ENCODE assay signal across 9 mouse cellular contexts in genomic region chr7:121391984-121392739, GRCm38 (mm10). TPM values are rescaled to one million over a fixed set of nuclear protein-coding genes. Genes with fewer than 3 reads are reported as not detected.
DNase-seq lines count a peak whose midpoint lies in the region; ATAC-seq lines count a peak whose summit lies in the region.
"Had no signal": no experiment of that assay in that cellular context is flagged by ENCODE, and none has a peak within 500 bp of the region (broad histone marks: within the 10 kb centered on the region; RNA-seq: fewer than 3 reads in every experiment).

No protein-coding gene starts in this region.

- no peaks in the 10 kb centered on the region for H3K36me3 ChIP-seq in heart, embryonic 14.5 days (ENCODE audit: control insufficient read depth, insufficient read depth, low read length)
- no peaks in the 10 kb centered on the region for H3K36me3 ChIP-seq in forebrain, embryonic 16.5 days (ENCODE audit: control insufficient read depth, insufficient read depth)
- H3K36me3 ChIP-seq in neural tube, embryonic 15.5 days, result no peaks in the 10 kb centered on the region

- peak; percentile 17; the same call in 1 of the 2 replicates for ATAC-seq in heart, embryonic 14.5 days (ENCODE audit: insufficient number of reproducible peaks, insufficient read depth, low FRiP score, low read depth)
- ATAC-seq in forebrain, embryonic 16.5 days, result peak; percentile 63
- peak; percentile 87 for ATAC-seq in neural tube, embryonic 15.5 days (ENCODE audit: low FRiP score)
- no peak for ATAC-seq in CD4-positive, CD25-positive, alpha-beta regulatory T cell, adult 4 months

- peaks cover 52% of the 10 kb centered on the region for H3K27me3 ChIP-seq in heart, embryonic 14.5 days (ENCODE audit: control insufficient read depth, insufficient read depth, low read length)
- H3K27me3 ChIP-seq in forebrain, embryonic 16.5 days (replicated peaks; ENCODE audit: control insufficient read depth, insufficient read depth, low read length), result peaks cover 32% of the 10 kb centered on the region
- peaks cover 47% of the 10 kb centered on the region for H3K27me3 ChIP-seq in neural tube, embryonic 15.5 days (replicated peaks)

- WGBS in heart, embryonic 14.5 days, result 2% methylated on average over 70 of the region's 72 CpGs
- 1% methylated on average over 71 of the region's 72 CpGs for WGBS in forebrain, embryonic 16.5 days
- 2% methylated on average over 72 of the region's 72 CpGs for WGBS in neural tube, embryonic 15.5 days

- H3K4me2 ChIP-seq in heart, embryonic 14.5 days (ENCODE audit: low read length), result peak overlapping the region; percentile 46
- H3K4me2 ChIP-seq in forebrain, embryonic 16.5 days (ENCODE audit: low read length), result peak overlapping the region; percentile 72
- H3K4me2 ChIP-seq in neural tube, embryonic 15.5 days, result peak overlapping the region; percentile 90

- H3K27ac ChIP-seq in heart, embryonic 14.5 days (replicated peaks in 1 of 2; ENCODE audit: control insufficient read depth in 1 of 2, insufficient read depth in 1 of 2, low read depth in 2 of 2, low read length in 2 of 2), result no peak overlapping the region
- H3K27ac ChIP-seq in forebrain, embryonic 16.5 days (ENCODE audit: low read length), result no peak overlapping the region
- no peak overlapping the region for H3K27ac ChIP-seq in neural tube, embryonic 15.5 days (replicated peaks)

- 0 out of 4 replicates have a peak, but pooled peaks cover 0 to 2% of the 10 kb centered on the region in 2 experiments for H3K4me1 ChIP-seq in heart, embryonic 14.5 days (ENCODE audit: control insufficient read depth in 2 of 2, insufficient read depth in 2 of 2, low read length in 2 of 2)
- H3K4me1 ChIP-seq in forebrain, embryonic 16.5 days (replicated peaks; ENCODE audit: control insufficient read depth, insufficient read depth, low read length), result peaks cover 11% of the 10 kb centered on the region
- H3K4me1 ChIP-seq in neural tube, embryonic 15.5 days, result peaks cover 20% of the 10 kb centered on the region

- peak overlapping the region in 1 of 2 experiments; percentile 23; a peak in 2 of 4 replicates for H3K4me3 ChIP-seq in heart, embryonic 14.5 days (ENCODE audit: control insufficient read depth in 1 of 2, insufficient read depth in 1 of 2, low read depth in 1 of 2, low read length in 2 of 2)
- peak overlapping the region; percentile 56 for H3K4me3 ChIP-seq in forebrain, embryonic 16.5 days (replicated peaks; ENCODE audit: low read length)
- peak overlapping the region; percentile 54 for H3K4me3 ChIP-seq in neural tube, embryonic 15.5 days (replicated peaks)

- no peak overlapping the region for H3K9ac ChIP-seq in heart, embryonic 14.5 days (ENCODE audit: low read length)
- peak overlapping the region; percentile 62 for H3K9ac ChIP-seq in forebrain, embryonic 16.5 days (replicated peaks; ENCODE audit: low read depth, low read length)
- H3K9ac ChIP-seq in neural tube, embryonic 15.5 days (replicated peaks), result peak overlapping the region; percentile 59

- intact Hi-C loops in left cerebral cortex, postnatal 14 days (cut with DNase I), result loop anchor here (1.0 to 10.0 kb wide), 3 partner anchors 143 to 253 kb away; no protein-coding TSS in a partner anchor

- no peak for DNase-seq in heart, adult 11 months
- DNase-seq in WW6 (ENCODE audit: low read depth, low spot score), result peak; percentile 14
- peak; percentile 40 to 70 for DNase-seq in left cerebral cortex, postnatal 14 days (ENCODE audit: low spot score in 2 of 2)
- no peak for DNase-seq in spleen, adult 18-20 months

- no peaks in the 10 kb centered on the region for H3K9me3 ChIP-seq in heart, embryonic 14.5 days (ENCODE audit: control insufficient read depth, low read length)
- H3K9me3 ChIP-seq in forebrain, embryonic 16.5 days (ENCODE audit: control insufficient read depth, low read length), result no peaks in the 10 kb centered on the region
- H3K9me3 ChIP-seq in neural tube, embryonic 15.5 days (replicated peaks), result no peaks in the 10 kb centered on the region

RNA-seq across cellular contexts. Expression of gene Hs3st2, which starts 0.5 kb away (rescaled TPM):
- 0.08 and 0.59 TPM in 2 replicates for polyA plus RNA-seq in heart, embryonic 14.5 days (2014; fragmentation: Nextera tagmentation; extraction: Ambion mirVana)
- 18.1 and 18.7 TPM in 2 replicates for polyA plus RNA-seq in forebrain, embryonic 16.5 days (2015; fragmentation: Nextera tagmentation; extraction: Ambion mirVana)
- total RNA-seq in left cerebral cortex, postnatal 14 days (2021), result 10 to 100 TPM; 66.4 to 68.0 TPM
- 18.1 and 25.1 TPM in 2 replicates for polyA plus RNA-seq in neural tube, embryonic 15.5 days (2015; fragmentation: Nextera tagmentation; extraction: Ambion mirVana)
- not detected for polyA plus RNA-seq in CD4-positive, CD25-positive, alpha-beta regulatory T cell, adult 4 months (2017; shearing (Covaris generic))
- total RNA-seq: hematopoietic stem cell, adult 5-6 weeks had no signal

Comparison
In these comparisons a context has a peak if more than half of its experiments do, and no peak if none do; other contexts are left out.
1. DNase-seq: peak in WW6 (single experiment) and left cerebral cortex, postnatal 14 days (2 of 2); none in heart, adult 11 months (single experiment) and spleen, adult 18-20 months (0 of 2).
2. RNA of gene Hs3st2, which starts 0.5 kb away (polyA plus RNA-seq): 18.1 to 25.1 TPM in neural tube, embryonic 15.5 days and 18.1 to 18.7 TPM in forebrain, embryonic 16.5 days; 0.08 to 0.59 TPM in heart, embryonic 14.5 days and not detected in CD4-positive, CD25-positive, alpha-beta regulatory T cell, adult 4 months; every median in the first group is over 10 times any median in the second.
3. Peak in every context shown above with its lines, with median percentiles within 50 percentile points of each other: H3K4me2 ChIP-seq.